Mouse (Mus musculus) lung, postnatal 10 days (tissue): ENCODE results near the gene Bud31.
"Not testable (repeated sequence)": the region's sequence is repeated elsewhere in the genome, so short reads cannot be mapped to it uniquely, and the experiment has no call there.

Experiments used
- DNase-seq: peaks from one replicate; pipeline ENCODE4 v3.0.0; 2021

The Bud31 gene

GRCm38 (mm10) chr5:145139571-145140519 is at the start of gene Bud31, which contains the start of gene Pdap1:
Bud31 (plus strand) TSS chr5:145140362.
Pdap1 (minus strand) TSS chr5:145140238.
- DNase-seq, result peak; percentile 95

- no peak for DNase-seq
Observed at GRCm38 (mm10) chr5:145096195-145096594, 44.0 kb upstream of the Bud31 start.

DNA sequence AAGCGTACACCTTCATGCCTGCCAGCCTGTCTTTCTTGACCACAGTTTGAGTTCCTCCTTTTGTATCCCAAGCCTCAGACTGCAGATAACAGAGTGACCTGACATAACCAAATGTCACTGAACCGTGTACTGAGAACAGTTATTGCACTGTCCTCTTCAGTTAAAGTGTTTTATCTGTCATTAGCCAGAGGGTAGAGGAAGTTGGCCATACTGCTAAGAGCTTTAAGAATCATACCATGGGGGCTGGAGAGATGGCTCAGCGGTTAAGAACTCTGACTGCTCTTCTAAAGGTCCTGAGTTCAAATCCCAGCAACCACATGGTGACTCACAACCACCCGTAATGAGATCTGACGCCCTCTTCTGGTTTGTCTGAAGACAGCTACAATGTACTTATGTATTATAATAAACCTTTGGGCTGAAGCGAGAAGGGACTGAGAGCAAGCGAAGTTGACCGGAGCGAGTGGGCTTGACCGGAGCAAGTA is 41.8 kb upstream of the Bud31 start:
- DNase-seq, result no peak

DNA sequence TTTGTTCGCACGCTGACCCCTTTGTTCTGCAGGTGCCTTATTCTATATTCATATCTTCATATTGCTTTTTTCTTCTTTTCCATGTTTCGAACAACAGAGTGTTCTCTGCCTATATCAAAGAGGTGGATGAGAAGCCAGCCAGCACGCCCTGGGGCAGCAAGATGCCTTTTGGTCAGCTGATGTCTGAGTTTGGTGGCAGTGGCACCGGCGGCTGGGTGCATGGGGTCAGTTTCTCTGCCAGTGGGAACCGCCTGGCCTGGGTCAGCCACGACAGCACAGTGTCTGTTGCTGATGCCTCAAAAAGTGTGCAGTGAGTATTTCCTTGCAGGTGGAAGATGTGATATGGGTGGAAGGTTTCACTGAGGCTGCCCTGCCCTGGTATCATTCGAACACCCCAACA is 39.2 kb upstream of the Bud31 start:
- DNase-seq, result no peak

DNA sequence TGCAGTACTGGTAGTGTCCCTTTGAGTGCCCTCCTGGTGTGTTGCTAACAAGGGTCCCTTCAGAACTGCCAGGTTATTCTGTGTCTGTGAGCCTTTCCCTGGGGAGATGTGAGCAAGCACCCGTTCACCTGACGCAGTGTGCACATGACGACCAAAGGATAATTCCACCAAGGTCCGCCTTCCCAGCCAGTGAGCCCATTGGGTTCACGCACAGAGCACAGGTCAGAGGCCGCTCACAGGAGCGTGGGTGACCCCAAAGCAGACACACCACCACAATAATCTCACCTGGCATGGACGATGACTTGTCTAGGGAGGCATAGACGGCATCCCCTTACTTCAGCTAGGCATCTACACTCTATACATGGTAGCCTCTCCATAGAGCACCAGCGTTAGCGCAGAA is 38.7 kb upstream of the Bud31 start:
- not testable (repeated sequence) for DNase-seq

DNA sequence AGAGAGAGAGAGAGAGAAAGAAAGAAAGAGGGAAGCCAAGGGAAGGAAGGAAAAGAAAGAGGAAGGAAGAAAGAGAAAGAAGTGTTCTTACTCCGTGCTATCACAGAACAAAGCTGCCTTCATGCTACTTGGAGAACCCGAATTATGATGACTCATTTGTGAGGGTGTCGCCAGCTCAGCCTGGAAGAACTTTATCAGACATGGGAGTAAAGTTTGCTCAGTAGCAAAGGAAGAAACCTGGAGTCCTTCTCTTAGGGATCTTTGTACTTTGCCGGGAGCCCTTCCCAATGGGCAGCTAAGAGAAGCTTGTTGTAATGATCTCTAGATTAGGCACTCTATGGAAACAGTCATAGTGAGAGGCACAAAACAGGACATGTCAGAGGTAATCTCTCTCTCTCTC is 37.5 kb upstream of the Bud31 start:
- DNase-seq, result no peak

GRCm38 (mm10) chr5:145104328-145104727 is 35.8 kb upstream of the Bud31 start:
- DNase-seq, result no peak

- no peak for DNase-seq
Observed at GRCm38 (mm10) chr5:145105694-145106275, 34.4 kb upstream of the Bud31 start.

DNA sequence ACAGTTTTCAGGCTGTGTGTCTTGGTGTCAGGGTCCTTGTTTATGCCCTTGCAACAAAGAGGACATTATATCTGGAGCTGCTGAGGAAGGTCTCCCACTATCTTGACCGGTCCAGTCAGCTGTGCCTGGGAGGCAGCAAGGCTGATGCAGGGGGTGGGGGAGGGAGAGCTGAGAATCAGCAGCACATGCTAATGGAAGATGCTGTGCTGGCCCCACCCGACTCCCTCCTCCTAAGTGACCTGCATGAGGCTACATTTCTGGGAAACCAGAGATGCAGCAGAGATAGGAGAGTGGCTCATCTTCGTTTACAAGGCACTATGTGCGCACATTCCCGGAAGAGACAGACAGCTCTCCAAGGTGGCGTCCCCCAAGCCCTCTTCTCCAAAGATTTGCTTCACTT is 29.8 kb upstream of the Bud31 start:
- no peak for DNase-seq

- DNase-seq, result no peak
Observed at GRCm38 (mm10) chr5:145112566-145112965, 27.6 kb upstream of the Bud31 start.

GRCm38 (mm10) chr5:145113416-145113815 is 26.7 kb upstream of the Bud31 start:
- DNase-seq, result no peak

DNA sequence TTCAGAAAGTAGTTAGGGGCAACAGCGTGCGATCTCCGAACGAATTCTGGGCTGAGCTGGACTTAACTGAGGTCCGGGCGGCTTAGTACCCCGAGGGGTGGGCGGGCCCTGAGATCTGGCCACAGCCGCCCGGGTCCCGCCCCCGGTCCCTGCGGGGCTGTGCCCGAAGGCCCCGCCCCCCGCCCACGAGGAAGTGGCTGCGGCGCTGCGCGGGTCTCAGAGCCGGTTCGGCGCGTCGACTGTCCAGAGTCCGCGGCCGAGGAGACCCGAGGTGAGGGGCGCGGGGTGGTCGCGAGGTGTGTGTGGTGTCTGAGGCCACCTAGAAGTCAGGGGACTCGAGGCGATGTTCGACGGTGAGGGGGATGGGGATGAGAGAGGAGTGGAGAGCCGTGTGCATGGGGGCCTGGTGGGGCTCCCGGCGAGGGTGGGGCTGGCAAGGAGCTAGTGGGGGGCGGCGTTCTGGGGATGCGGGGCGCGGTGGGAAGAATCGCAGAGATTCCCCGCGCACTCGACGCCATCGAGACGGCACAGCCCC is 26.0 kb upstream of the Bud31 start, which contains the start of gene Arpc1b:
Gene Arpc1b (plus strand): TSS at position 145 of the 535 bp plus-strand sequence.
- DNase-seq, result peak; percentile 85

GRCm38 (mm10) chr5:145114606-145115473 is 25.3 kb upstream of the Bud31 start:
- DNase-seq, result peak; percentile 81

- no peak for DNase-seq
Observed at GRCm38 (mm10) chr5:145115736-145116135, 24.4 kb upstream of the Bud31 start.

DNA sequence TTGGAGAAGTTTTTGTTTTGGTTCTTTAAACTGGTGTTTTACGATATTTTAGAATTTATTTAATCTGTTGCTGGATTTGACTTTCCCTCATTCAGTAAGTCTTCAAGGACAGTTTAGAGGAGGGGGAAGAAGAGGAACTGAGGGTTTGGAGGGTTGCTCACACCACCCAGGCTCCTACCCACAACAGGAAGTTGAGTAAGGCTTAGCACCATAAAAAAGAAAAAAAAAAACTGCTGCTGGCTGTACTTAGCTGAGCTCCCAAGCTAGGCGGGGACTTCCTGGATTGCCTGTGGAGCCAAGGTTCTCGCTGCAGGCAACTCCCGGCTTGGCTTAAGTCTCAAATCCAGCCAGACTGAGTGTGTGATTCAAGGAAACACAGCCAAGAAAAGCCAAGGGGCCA is 23.8 kb upstream of the Bud31 start:
- DNase-seq, result peak; percentile 90

GRCm38 (mm10) chr5:145116916-145117315 is 23.2 kb upstream of the Bud31 start:
- DNase-seq, result peak; percentile 91

DNA sequence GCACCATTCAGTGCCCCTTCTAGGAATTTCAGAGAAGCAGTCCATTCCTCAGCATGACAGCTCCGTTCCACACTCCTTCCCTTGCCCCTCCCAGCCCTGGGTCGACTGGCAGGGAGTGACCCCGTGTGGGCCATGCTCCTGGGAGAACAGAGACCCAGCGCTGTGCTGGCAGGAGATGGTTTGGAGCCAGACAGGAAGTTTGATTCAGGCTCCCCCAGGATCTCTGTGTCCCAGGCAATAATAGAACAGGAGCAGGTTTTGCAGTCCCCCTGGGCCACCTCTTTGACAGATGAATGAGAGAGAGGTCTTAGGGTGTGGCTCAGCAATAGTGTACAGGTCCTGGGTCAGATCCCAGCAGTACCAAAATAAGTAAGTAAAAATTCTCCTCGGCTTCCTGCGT is 22.2 kb upstream of the Bud31 start:
- DNase-seq, result peak; percentile 48

GRCm38 (mm10) chr5:145118461-145118860 is 21.7 kb upstream of the Bud31 start:
- no peak for DNase-seq

GRCm38 (mm10) chr5:145119385-145119784 is 20.8 kb upstream of the Bud31 start:
- DNase-seq, result peak; percentile 26

DNA sequence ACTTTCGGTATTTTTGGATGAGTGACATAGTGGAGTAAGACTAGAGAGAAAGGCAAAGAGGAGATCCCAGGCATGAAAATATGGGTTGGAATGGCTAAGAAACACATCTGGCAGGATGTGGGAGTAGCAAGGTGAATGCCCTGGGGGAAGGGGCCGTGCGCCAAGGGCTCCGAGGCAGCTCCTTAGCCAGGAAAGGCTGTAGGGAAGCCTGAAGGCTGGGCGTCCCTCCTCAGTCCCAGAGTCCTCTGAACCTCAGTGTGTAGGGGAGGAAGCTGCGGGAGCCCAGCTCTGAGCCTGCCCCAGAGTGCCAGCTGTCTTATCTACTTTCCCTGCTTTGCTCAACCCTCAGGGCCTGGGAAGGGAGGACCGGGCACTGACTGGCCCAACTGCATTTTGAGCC is 19.2 kb upstream of the Bud31 start:
- DNase-seq, result no peak

- no peak for DNase-seq
Observed at GRCm38 (mm10) chr5:145123396-145123795, 16.8 kb upstream of the Bud31 start.

- DNase-seq, result no peak
Observed at GRCm38 (mm10) chr5:145126580-145126979, 13.6 kb upstream of the Bud31 start.

DNA sequence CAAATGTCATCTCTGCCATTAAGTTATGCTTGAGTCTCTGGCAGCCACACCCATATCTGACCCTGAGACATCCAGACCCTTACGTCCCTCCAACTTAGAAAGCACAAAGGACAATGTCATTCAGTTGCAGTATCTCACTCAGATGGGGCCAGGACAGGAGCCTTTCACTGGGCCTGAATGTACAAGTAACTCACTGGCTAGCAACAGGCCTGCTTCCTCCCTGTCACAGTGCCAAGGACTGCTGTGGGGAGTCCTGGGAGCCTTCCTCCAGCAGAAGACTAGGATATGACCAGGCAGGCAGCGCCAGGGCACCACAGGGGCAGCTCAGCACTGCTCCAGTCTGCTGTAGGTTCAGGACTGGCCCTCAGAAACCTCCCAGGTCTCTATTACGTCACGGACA is 11.0 kb upstream of the Bud31 start:
- peak; percentile 19 for DNase-seq
